ENCODE assay signal across 8 mouse cellular contexts in the genomic region with DNA sequence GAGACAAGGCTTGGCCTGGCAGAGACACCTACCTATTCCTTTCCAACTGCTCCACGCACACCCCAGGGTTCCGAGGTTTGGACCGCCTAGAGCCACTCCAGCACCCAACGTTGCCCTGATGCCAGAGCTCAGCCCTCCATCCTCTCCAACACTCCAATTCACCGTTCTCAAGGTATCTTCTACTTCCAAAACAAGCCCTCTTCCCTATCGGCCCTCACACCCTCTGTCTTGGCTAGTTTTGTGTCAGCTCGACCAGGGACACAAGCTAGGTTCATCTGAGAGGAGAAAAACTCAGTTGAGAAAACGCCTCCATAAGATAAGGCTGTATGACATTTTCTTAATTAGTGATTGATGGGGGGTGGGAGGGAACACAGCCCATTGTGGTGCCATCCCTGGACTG. TPM values are rescaled to one million over a fixed set of nuclear protein-coding genes. Genes with fewer than 3 reads are reported as not detected.
DNase-seq lines count a peak whose midpoint lies in the region; ATAC-seq and TF ChIP-seq lines count a peak whose summit lies in the region.

Gene Plekhm2 (minus strand): TSS at position 101 of the 400 bp plus-strand sequence.

- TF ChIP-seq CTCF in lung, adult 2 months (IDR thresholded peaks at IDR 0.05; ENCODE audit: insufficient read depth, low read length) = no peak
- TF ChIP-seq CTCF in heart, postnatal 0 days (IDR thresholded peaks at IDR 0.05; ENCODE audit: low read depth) = no peak

- H3K36me3 ChIP-seq in embryonic facial prominence, embryonic 14.5 days (ENCODE audit: control insufficient read depth, insufficient read depth, low read length) = peaks cover 15% of the 10 kb centered on the region
- H3K36me3 ChIP-seq in heart, postnatal 0 days (replicated peaks; ENCODE audit: control insufficient read depth, insufficient read depth, low read length) = peaks cover 13% of the 10 kb centered on the region
- peaks cover 16% of the 10 kb centered on the region for H3K36me3 ChIP-seq in limb, embryonic 10.5 days
- H3K36me3 ChIP-seq in neural tube, embryonic 15.5 days = peaks cover 9% of the 10 kb centered on the region; the same call in 1 of the 2 replicates

- peak within 1 kb of the TSS; percentile 61 for H3K4me3 ChIP-seq in lung, adult 2 months (replicated peaks; ENCODE audit: extremely low read depth, low read depth, low read length)
- H3K4me3 ChIP-seq in embryonic facial prominence, embryonic 14.5 days (ENCODE audit: low read depth, low read length) = peak within 1 kb of the TSS; percentile 88
- H3K4me3 ChIP-seq in heart, postnatal 0 days (ENCODE audit: low read depth, low read length) = peak within 1 kb of the TSS; percentile 86
- H3K4me3 ChIP-seq in limb, embryonic 10.5 days = peak within 1 kb of the TSS; percentile 90
- H3K4me3 ChIP-seq in neural tube, embryonic 15.5 days (replicated peaks) = peak within 1 kb of the TSS; percentile 79

- peak within 1 kb of the TSS; percentile 93 for H3K4me2 ChIP-seq in embryonic facial prominence, embryonic 14.5 days (ENCODE audit: low read depth, low read length)
- H3K4me2 ChIP-seq in heart, postnatal 0 days (ENCODE audit: low read depth, low read length) = peak within 1 kb of the TSS; percentile 87
- peak within 1 kb of the TSS; percentile 92 for H3K4me2 ChIP-seq in neural tube, embryonic 15.5 days

- no peak for TF ChIP-seq EP300 in heart, postnatal 0 days (IDR thresholded peaks at IDR 0.05; ENCODE audit: low read depth)

- peaks cover 6% of the 10 kb centered on the region for H3K4me1 ChIP-seq in lung, adult 2 months (ENCODE audit: control insufficient read depth, insufficient read depth, low read length)
- peaks cover 8% of the 10 kb centered on the region for H3K4me1 ChIP-seq in embryonic facial prominence, embryonic 14.5 days (ENCODE audit: control insufficient read depth, insufficient read depth, low read length)
- peaks cover 14% of the 10 kb centered on the region; the same call in 1 of the 2 replicates for H3K4me1 ChIP-seq in heart, postnatal 0 days (ENCODE audit: control insufficient read depth, insufficient read depth)
- peaks cover 27% of the 10 kb centered on the region for H3K4me1 ChIP-seq in limb, embryonic 10.5 days
- peaks cover 28% of the 10 kb centered on the region for H3K4me1 ChIP-seq in neural tube, embryonic 15.5 days

- 74% methylated on average over 8 of the region's 8 CpGs for WGBS in lung, adult 2 months
- WGBS in embryonic facial prominence, embryonic 14.5 days = 66% methylated on average over 8 of the region's 8 CpGs
- WGBS in heart, postnatal 0 days = 43% methylated on average over 8 of the region's 8 CpGs
- WGBS in limb, embryonic 10.5 days = 78% methylated on average over 8 of the region's 8 CpGs
- 76% methylated on average over 8 of the region's 8 CpGs for WGBS in neural tube, embryonic 15.5 days

- peak within 1 kb of the TSS; percentile 73 for H3K27ac ChIP-seq in embryonic facial prominence, embryonic 14.5 days (replicated peaks; ENCODE audit: low read depth, low read length)
- peak within 1 kb of the TSS; percentile 93 for H3K27ac ChIP-seq in heart, postnatal 0 days (ENCODE audit: low read depth)
- H3K27ac ChIP-seq in limb, embryonic 10.5 days = peak within 1 kb of the TSS; percentile 91
- H3K27ac ChIP-seq in neural tube, embryonic 15.5 days (replicated peaks) = peak within 1 kb of the TSS; percentile 85

- H3K9me3 ChIP-seq in embryonic facial prominence, embryonic 14.5 days (ENCODE audit: control insufficient read depth, low read length) = no peaks in the 10 kb centered on the region
- H3K9me3 ChIP-seq in heart, postnatal 0 days (replicated peaks; ENCODE audit: control insufficient read depth, low read length) = no peaks in the 10 kb centered on the region
- no peaks in the 10 kb centered on the region for H3K9me3 ChIP-seq in limb, embryonic 10.5 days (replicated peaks)
- H3K9me3 ChIP-seq in neural tube, embryonic 15.5 days (replicated peaks) = no peaks in the 10 kb centered on the region

- H3K9ac ChIP-seq in embryonic facial prominence, embryonic 14.5 days (ENCODE audit: low read depth, low read length) = peak within 1 kb of the TSS; percentile 92
- peak within 1 kb of the TSS; percentile 91 for H3K9ac ChIP-seq in heart, postnatal 0 days (replicated peaks; ENCODE audit: low read depth, low read length)
- H3K9ac ChIP-seq in neural tube, embryonic 15.5 days (replicated peaks) = peak within 1 kb of the TSS; percentile 93

- no peaks in the 10 kb centered on the region for H3K27me3 ChIP-seq in embryonic facial prominence, embryonic 14.5 days (replicated peaks; ENCODE audit: control insufficient read depth, insufficient read depth, low read length)
- H3K27me3 ChIP-seq in heart, postnatal 0 days (ENCODE audit: control insufficient read depth, insufficient read depth, low read length) = no peaks in the 10 kb centered on the region
- no peaks in the 10 kb centered on the region for H3K27me3 ChIP-seq in limb, embryonic 10.5 days (ENCODE audit: low read depth, poor library complexity, severe bottlenecking)
- no peaks in the 10 kb centered on the region for H3K27me3 ChIP-seq in neural tube, embryonic 15.5 days (replicated peaks)

- ATAC-seq in embryonic facial prominence, embryonic 14.5 days (ENCODE audit: low read depth) = no peak
- ATAC-seq in heart, postnatal 0 days (ENCODE audit: insufficient read depth, low read depth) = no peak
- peak; percentile 36 for ATAC-seq in neural tube, embryonic 15.5 days (ENCODE audit: low FRiP score)

- DNase-seq in lung, adult 2 months = no peak
- no peak for DNase-seq in lung, postnatal 14 days
- no peak for DNase-seq in embryonic facial prominence, embryonic 14.5 days (ENCODE audit: low spot score)
- no peak for DNase-seq in heart, postnatal 0 days (ENCODE audit: low spot score)
- DNase-seq in limb, embryonic 10.5 days (ENCODE audit: low spot score) = peak; percentile 45
- DNase-seq in ovary, adult 18-20 months (ENCODE audit: low spot score) = no peak
- DNase-seq in right cerebral cortex, postnatal 36 days (ENCODE audit: low spot score in 2 of 2) = no peak

- TF ChIP-seq POLR2A in lung, adult 2 months (IDR thresholded peaks at IDR 0.05; ENCODE audit: borderline replicate concordance, extremely low read depth, low read depth, low read length) = no peak

RNA-seq across cellular contexts. Expression of gene Plekhm2, which starts in this region (rescaled TPM):
- 45.7 and 52.3 TPM in 2 replicates for polyA plus RNA-seq in lung, adult 2 months (2012; rRNA removed)
- 3.7 and 4.5 TPM in 2 replicates for polyA plus RNA-seq in embryonic facial prominence, embryonic 14.5 days (2014; fragmentation: Nextera tagmentation; extraction: Ambion mirVana)
- 43.3 and 52.9 TPM in 2 replicates for total RNA-seq in heart, postnatal 0 days (2014; rRNA removed; ENCODE audit: low replicate concordance)
- polyA plus RNA-seq in heart, postnatal 0 days (2015; fragmentation: Nextera tagmentation; extraction: Ambion mirVana) = 5.6 and 7.0 TPM in 2 replicates
- polyA plus RNA-seq in limb, embryonic 10.5 days (2016; fragmentation: Nextera tagmentation; extraction: Ambion mirVana) = 5.0 and 5.6 TPM in 2 replicates
- polyA plus RNA-seq in neural tube, embryonic 15.5 days (2015; fragmentation: Nextera tagmentation; extraction: Ambion mirVana) = 6.8 and 8.1 TPM in 2 replicates
